Mouse (Mus musculus) liver, embryonic 16.5 days (tissue): ENCODE measurements around the gene Gm16181. TPM values are rescaled to one million over a fixed set of nuclear protein-coding genes. Genes with fewer than 3 reads are reported as not detected.

Experiments
- ATAC-seq: fragments of 200-750 bp; cut with Nextera tagmentation; 2 replicates; pipeline ENCODE4 v1.8.0; 2017; ENCODE audit warnings: low read depth, mild to moderate bottlenecking, moderate number of reproducible peaks, moderate library complexity
- H3K27ac ChIP-seq: fragments of 300-500 bp; sonication (generic); 2 replicates; pipeline ENCODE4 v1.5.1; 2014; ENCODE audit warnings: mild to moderate bottlenecking, low read length
- H3K27me3 ChIP-seq: fragments of 300-500 bp; sonication (generic); 2 replicates; pipeline ENCODE4 v1.6.1; 2014; ENCODE audit warnings: low read depth, low read length, mixed read lengths; ENCODE audit not compliant: control insufficient read depth, insufficient read depth
- H3K36me3 ChIP-seq: fragments of 300-500 bp; sonication (generic); 2 replicates; pipeline ENCODE4 v1.6.1; 2014; ENCODE audit warnings: mild to moderate bottlenecking; ENCODE audit not compliant: control insufficient read depth, insufficient read depth
- H3K4me1 ChIP-seq: fragments of 300-500 bp; sonication (generic); 2 replicates; pipeline ENCODE4 v1.6.1; 2014; ENCODE audit warnings: low read depth, low read length, mixed read lengths; ENCODE audit not compliant: control insufficient read depth
- H3K4me2 ChIP-seq: fragments of 300-500 bp; sonication (generic); 2 replicates; pipeline ENCODE4 v1.6.1; 2014; ENCODE audit warnings: low read depth, low read length, mixed read lengths
- H3K4me3 ChIP-seq: fragments of 300-500 bp; sonication (generic); 2 replicates; pipeline ENCODE4 v1.5.1; 2014; ENCODE audit warnings: low read depth, mild to moderate bottlenecking, low read length
- H3K9ac ChIP-seq: fragments of 300-500 bp; sonication (generic); 2 replicates; pipeline ENCODE4 v1.6.1; 2014; ENCODE audit warnings: low read depth, low read length
- H3K9me3 ChIP-seq: fragments of 300-500 bp; sonication (generic); replicated peaks from 2 replicates; pipeline ENCODE4 v1.6.1; 2016; ENCODE audit warnings: low read length; ENCODE audit not compliant: control insufficient read depth
- WGBS: fragments of 180-500 bp; shearing (Covaris S2); extraction: QIAGEN DNeasy Blood & Tissue Kit; methylation state at CpG from one replicate; pipeline ENCODE4 v1.1.7; 2014; ENCODE audit not compliant: insufficient replicate concordance; 5-methylcytosine and 5-hydroxymethylcytosine counted together
- polyA plus RNA-seq: library from polyadenylated mRNA; unstranded; fragments of >200 nt; fragmentation: Nextera tagmentation; extraction: Ambion mirVana; gene quantifications from 2 replicates; pipeline ENCODE4 v1.2.1, GENCODE M21; 2015

Gm16181 gene
- polyA plus RNA-seq, 1 experiment from 2014 or later: not detected

- Histone ChIP-seq H3K4me2 (peak overlapping the region; percentile 89), H3K27ac (peak overlapping the region; percentile 90), H3K4me3 (peak overlapping the region; percentile 94), H3K27me3 (no peaks in the 10 kb centered on the region), H3K4me1 (peaks cover 47% of the 10 kb centered on the region), H3K36me3 (peaks cover 25% of the 10 kb centered on the region), H3K9me3 (no peaks in the 10 kb centered on the region), H3K9ac (peak overlapping the region; percentile 94)
- WGBS: 34% methylated on average over 12 of the region's 12 CpGs
- ATAC-seq: no peak
These were observed 20.0 kb downstream of the Gm16181 start for GRCm38 (mm10) chr17:35240384-35241304.

- Histone ChIP-seq H3K9ac (peak within 1 kb of the TSS; percentile 94), H3K36me3 (peaks cover 33% of the 10 kb centered on the region), H3K4me2 (peak within 1 kb of the TSS; percentile 89), H3K4me1 (peaks cover 44% of the 10 kb centered on the region), H3K27ac (peak within 1 kb of the TSS; percentile 90), H3K27me3 (no peaks in the 10 kb centered on the region), H3K9me3 (no peaks in the 10 kb centered on the region), H3K4me3 (peak within 1 kb of the TSS; percentile 94)
- WGBS: under 1% methylated on average over 69 of the region's 69 CpGs
- peak; percentile 84 for ATAC-seq
These were observed 20.8 kb downstream of the Gm16181 start, which contains the start of gene Ddx39b for GRCm38 (mm10) chr17:35241305-35242014. Ddx39b (plus strand) TSS chr17:35241746.

- H3K27ac ChIP-seq: peak overlapping the region; percentile 90
- H3K4me2 ChIP-seq: peak overlapping the region; percentile 89
- WGBS: under 1% methylated on average over 55 of the region's 55 CpGs
- no peaks in the 10 kb centered on the region for H3K9me3 ChIP-seq
- H3K4me1 ChIP-seq: peaks cover 42% of the 10 kb centered on the region
- H3K36me3 ChIP-seq: peaks cover 41% of the 10 kb centered on the region
- ATAC-seq: peak; percentile 47
- H3K4me3 ChIP-seq: peak overlapping the region; percentile 94
- H3K9ac ChIP-seq: peak overlapping the region; percentile 94
- no peaks in the 10 kb centered on the region for H3K27me3 ChIP-seq
These were observed 21.6 kb downstream of the Gm16181 start for GRCm38 (mm10) chr17:35242015-35242941.

- no peak for ATAC-seq
- Histone ChIP-seq H3K9ac (peak overlapping the region; percentile 94), H3K4me1 (peaks cover 42% of the 10 kb centered on the region), H3K27me3 (no peaks in the 10 kb centered on the region), H3K4me3 (peak overlapping the region; percentile 94), H3K27ac (peak overlapping the region; percentile 90), H3K36me3 (peaks cover 49% of the 10 kb centered on the region), H3K4me2 (peak overlapping the region; percentile 89), H3K9me3 (no peaks in the 10 kb centered on the region)
- WGBS: 7% methylated on average over 16 of the region's 16 CpGs
These were observed 22.5 kb downstream of the Gm16181 start for GRCm38 (mm10) chr17:35243086-35243485.

- Histone ChIP-seq H3K9ac (peak overlapping the region; percentile 26; the same call in 1 of the 2 replicates), H3K36me3 (peaks cover 68% of the 10 kb centered on the region), H3K9me3 (no peaks in the 10 kb centered on the region), H3K27ac (no peak overlapping the region), H3K4me1 (peaks cover 41% of the 10 kb centered on the region), H3K4me2 (peak overlapping the region; percentile 89; the same call in 1 of the 2 replicates), H3K4me3 (no peak overlapping the region), H3K27me3 (no peaks in the 10 kb centered on the region)
- 60% methylated on average over 2 of the region's 2 CpGs for WGBS
- no peak for ATAC-seq
These were observed 24.4 kb downstream of the Gm16181 start for GRCm38 (mm10) chr17:35244999-35245398.

GRCm38 (mm10) chr17:35245731-35246623 is 25.3 kb downstream of the Gm16181 start:
- no peaks in the 10 kb centered on the region for H3K9me3 ChIP-seq
- H3K36me3 ChIP-seq: peaks cover 78% of the 10 kb centered on the region
- H3K27me3 ChIP-seq: no peaks in the 10 kb centered on the region
- 64% methylated on average over 15 of the region's 15 CpGs for WGBS
- no peak overlapping the region for H3K27ac ChIP-seq
- no peak overlapping the region for H3K9ac ChIP-seq
- no peak for ATAC-seq
- no peak overlapping the region for H3K4me3 ChIP-seq
- peaks cover 31% of the 10 kb centered on the region for H3K4me1 ChIP-seq
- no peak overlapping the region for H3K4me2 ChIP-seq

- H3K9me3 ChIP-seq: no peaks in the 10 kb centered on the region
- peaks cover 30% of the 10 kb centered on the region for H3K4me1 ChIP-seq
- no peak overlapping the region for H3K27ac ChIP-seq
- no peaks in the 10 kb centered on the region for H3K27me3 ChIP-seq
- H3K4me3 ChIP-seq: no peak overlapping the region
- no peak for ATAC-seq
- no peak overlapping the region for H3K4me2 ChIP-seq
- peaks cover 88% of the 10 kb centered on the region for H3K36me3 ChIP-seq
- 85% methylated on average over 7 of the region's 7 CpGs for WGBS
- H3K9ac ChIP-seq: no peak overlapping the region
These were observed 26.5 kb downstream of the Gm16181 start for GRCm38 (mm10) chr17:35247144-35247543.
